Mouse (Mus musculus) stomach, postnatal 0 days (tissue): ENCODE results near the gene Tmem91. TPM values are rescaled to one million over a fixed set of nuclear protein-coding genes. Genes with fewer than 3 reads are reported as not detected.
A peak's percentile ranks its signal among the peaks of the same experiment; 100 is the strongest.

Experiments
- ATAC-seq: fragments of 200-750 bp; cut with Nextera tagmentation; 2 replicates; pipeline ENCODE4 v1.8.0; 2017; ENCODE audit not compliant: low FRiP score, low TSS enrichment
- DNase-seq: peaks from one replicate; pipeline ENCODE4 v3.0.0-alpha.2; 2016; ENCODE audit warnings: low spot score
- H3K27ac ChIP-seq: fragments of 300-500 bp; sonication (generic); replicated peaks from 2 replicates; pipeline ENCODE4 v1.5.1; 2014; ENCODE audit warnings: mild to moderate bottlenecking, control low read depth
- H3K27me3 ChIP-seq: fragments of 300-500 bp; sonication (generic); 2 replicates; pipeline ENCODE4 v1.6.1; 2014; ENCODE audit warnings: low read length; ENCODE audit not compliant: control insufficient read depth, insufficient read depth
- H3K36me3 ChIP-seq: fragments of 300-500 bp; sonication (generic); 2 replicates; pipeline ENCODE4 v1.6.1; 2014; ENCODE audit warnings: low read length, mixed read lengths; ENCODE audit not compliant: control insufficient read depth, insufficient read depth
- H3K4me1 ChIP-seq: fragments of 300-500 bp; sonication (generic); replicated peaks from 2 replicates; pipeline ENCODE4 v1.6.1; 2014; ENCODE audit warnings: antibody characterized with exemption; ENCODE audit not compliant: control insufficient read depth, insufficient read depth
- H3K4me2 ChIP-seq: fragments of 300-500 bp; sonication (generic); replicated peaks from 2 replicates; pipeline ENCODE4 v1.6.1; 2014; ENCODE audit warnings: low read depth, mild to moderate bottlenecking, control low read depth, moderate library complexity
- H3K4me3 ChIP-seq: fragments of 300-500 bp; sonication (generic); 2 replicates; pipeline ENCODE4 v1.5.1; 2014; ENCODE audit warnings: low read depth, low read length, control low read depth
- H3K9ac ChIP-seq: fragments of 300-500 bp; sonication (generic); 2 replicates; pipeline ENCODE4 v1.6.1; 2014; ENCODE audit warnings: mild to moderate bottlenecking, low read length, control low read depth, mixed read lengths
- H3K9me3 ChIP-seq: fragments of 300-500 bp; sonication (generic); 2 replicates; pipeline ENCODE4 v1.6.1; 2016; ENCODE audit warnings: low read length; ENCODE audit not compliant: control insufficient read depth
- CTCF ChIP-seq: IDR thresholded peaks from 2 replicates; pipeline ENCODE4 v1.5.1; 2016; ENCODE audit warnings: antibody characterized with exemption, low read depth, mild to moderate bottlenecking, moderate library complexity
- EP300 ChIP-seq: optimal IDR thresholded peaks from 2 replicates; pipeline ENCODE3; 2016; ENCODE audit warnings: antibody characterized with exemption
- WGBS: fragments of 180-500 bp; shearing (Covaris S2); extraction: QIAGEN DNeasy Blood & Tissue Kit; methylation state at CpG from one replicate; pipeline ENCODE4 v1.1.7; 2014; 5-methylcytosine and 5-hydroxymethylcytosine counted together
- polyA plus RNA-seq: library from polyadenylated mRNA; unstranded; fragments of >200 nt; fragmentation: Nextera tagmentation; extraction: Ambion mirVana; gene quantifications from 2 replicates; pipeline ENCODE4 v1.2.1, GENCODE M21; 2015

Tmem91 gene
- polyA plus RNA-seq, 1 experiment from 2014 or later = 0.78 TPM

DNA sequence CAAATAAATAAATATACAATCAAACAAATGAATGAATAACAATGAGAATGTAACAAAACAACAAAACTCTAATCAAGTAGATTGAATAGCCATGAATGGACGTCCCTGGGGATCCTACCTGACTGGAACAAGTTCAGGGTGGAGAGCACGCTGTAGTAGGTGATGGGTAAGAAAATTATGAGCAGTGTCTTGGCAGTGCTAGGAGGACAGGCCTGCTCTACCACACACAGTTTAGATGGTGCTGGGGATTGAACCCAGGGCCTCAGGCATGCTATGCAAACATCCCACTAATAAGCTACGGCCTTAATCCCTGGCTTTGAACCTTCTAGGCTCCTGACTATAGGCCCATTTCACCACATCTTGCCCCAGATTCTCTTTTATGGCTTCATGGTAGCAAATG is 42.5 kb upstream of the Tmem91 start:
- 85% methylated on average over 3 of the region's 3 CpGs for WGBS
- ATAC-seq (no peak), DNase-seq (no peak)
- no peaks in the 10 kb centered on the region for H3K9me3 ChIP-seq
- TF ChIP-seq EP300 = no peak
- no peak for TF ChIP-seq CTCF
- peak overlapping the region; percentile 3; the same call in 1 of the 2 replicates for H3K4me2 ChIP-seq
- no peak overlapping the region for H3K4me3 ChIP-seq
- no peaks in the 10 kb centered on the region for H3K27me3 ChIP-seq
- H3K9ac ChIP-seq = no peak overlapping the region
- H3K27ac ChIP-seq = no peak overlapping the region
- peaks cover 29% of the 10 kb centered on the region for H3K36me3 ChIP-seq
- H3K4me1 ChIP-seq = peaks cover 7% of the 10 kb centered on the region; the same call in 1 of the 2 replicates

DNA sequence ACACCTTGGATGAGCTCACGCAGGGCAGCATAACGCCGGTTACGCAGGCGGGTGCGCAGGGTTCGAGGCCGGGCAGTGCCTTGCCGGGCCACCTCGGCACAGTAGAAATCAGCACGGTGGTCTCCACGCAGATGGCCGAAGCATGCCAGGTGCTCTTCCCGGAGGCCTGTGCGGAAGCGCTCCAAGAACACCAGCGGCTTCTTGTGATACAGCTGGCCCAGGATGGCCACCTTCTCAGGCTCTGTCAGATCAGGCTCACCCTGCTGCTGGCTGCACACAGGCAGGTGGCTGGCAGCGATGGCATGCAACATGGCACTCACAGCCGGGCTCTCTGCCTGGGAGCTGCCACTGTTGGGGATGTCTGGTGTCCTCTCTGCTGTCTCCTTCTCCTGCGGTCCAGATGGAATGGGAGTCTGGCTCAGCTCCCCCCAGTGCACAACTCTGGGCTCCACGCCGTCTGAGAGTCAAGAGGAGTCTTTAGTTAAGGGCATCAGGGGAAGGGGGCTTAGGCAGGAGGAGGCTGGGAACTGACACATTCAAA is 40.8 kb upstream of the Tmem91 start:
- H3K9me3 ChIP-seq = no peaks in the 10 kb centered on the region
- WGBS = 97% methylated on average over 22 of the region's 22 CpGs
- H3K4me3 ChIP-seq = no peak overlapping the region
- TF ChIP-seq CTCF (no peak), EP300 (no peak)
- H3K27me3 ChIP-seq = no peaks in the 10 kb centered on the region
- H3K36me3 ChIP-seq = peaks cover 23% of the 10 kb centered on the region
- DNase-seq = no peak
- H3K4me2 ChIP-seq = no peak overlapping the region
- H3K27ac ChIP-seq = no peak overlapping the region
- H3K4me1 ChIP-seq = peaks cover 7% of the 10 kb centered on the region; the same call in 1 of the 2 replicates
- no peak overlapping the region for H3K9ac ChIP-seq
- ATAC-seq = no peak

DNA sequence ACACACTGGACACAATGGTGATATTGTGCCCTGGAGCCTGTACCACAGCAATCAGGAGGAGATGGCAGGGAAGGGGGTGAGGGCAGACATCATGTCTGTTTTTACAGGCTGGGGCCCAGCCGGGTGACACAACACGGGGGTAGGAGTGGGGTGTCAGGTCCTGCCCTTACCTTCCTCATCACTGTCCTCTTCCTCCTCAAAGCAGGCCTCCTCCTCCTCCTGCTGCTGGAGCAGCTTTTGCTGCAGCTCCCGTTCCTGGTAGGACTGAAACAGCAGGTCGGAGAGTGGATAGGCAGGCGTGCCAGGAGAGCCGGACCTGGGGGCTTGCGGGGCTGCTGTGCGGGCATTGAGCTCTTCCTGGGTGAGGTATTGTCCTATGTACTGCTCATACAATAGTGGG is 39.6 kb upstream of the Tmem91 start:
- H3K27ac ChIP-seq = no peak overlapping the region
- H3K9ac ChIP-seq = no peak overlapping the region
- whole genome bisulfite sequencing = 95% methylated on average over 8 of the region's 8 CpGs
- no peak overlapping the region for H3K4me2 ChIP-seq
- no peak for TF ChIP-seq CTCF
- no peak for TF ChIP-seq EP300
- no peaks in the 10 kb centered on the region for H3K9me3 ChIP-seq
- H3K36me3 ChIP-seq = peaks cover 23% of the 10 kb centered on the region
- DNase-seq = no peak
- H3K4me1 ChIP-seq = peaks cover 14% of the 10 kb centered on the region
- no peak for ATAC-seq
- no peak overlapping the region for H3K4me3 ChIP-seq
- H3K27me3 ChIP-seq = no peaks in the 10 kb centered on the region

DNA sequence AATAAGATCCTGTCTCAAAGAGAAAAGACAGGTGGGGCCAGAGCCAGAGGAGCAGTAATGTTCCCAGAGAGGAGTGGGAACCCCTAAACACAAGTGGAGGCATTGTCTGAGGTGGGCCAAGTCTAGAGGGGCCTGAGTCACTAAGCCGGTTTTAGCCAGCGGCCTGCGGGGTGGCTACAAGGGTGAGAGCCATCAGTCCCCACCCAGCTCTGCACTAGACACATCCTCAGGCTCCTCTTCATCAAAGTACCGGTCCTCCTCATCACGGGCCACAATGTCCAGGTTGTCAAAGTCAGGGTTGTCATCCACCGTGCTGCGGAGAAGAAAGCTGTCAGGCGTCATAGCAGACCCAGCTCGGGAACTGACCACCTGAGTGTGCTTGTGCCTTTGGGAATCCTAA is 37.8 kb upstream of the Tmem91 start:
- Histone ChIP-seq H3K9ac (no peak overlapping the region), H3K4me1 (peaks cover 9% of the 10 kb centered on the region), H3K9me3 (no peaks in the 10 kb centered on the region), H3K4me2 (no peak overlapping the region), H3K27ac (no peak overlapping the region), H3K36me3 (peaks cover 23% of the 10 kb centered on the region), H3K4me3 (no peak overlapping the region), H3K27me3 (no peaks in the 10 kb centered on the region)
- TF ChIP-seq EP300 (no peak), CTCF (no peak)
- no peak for ATAC-seq
- no peak for DNase-seq
- 93% methylated on average over 9 of the region's 9 CpGs for WGBS

DNA sequence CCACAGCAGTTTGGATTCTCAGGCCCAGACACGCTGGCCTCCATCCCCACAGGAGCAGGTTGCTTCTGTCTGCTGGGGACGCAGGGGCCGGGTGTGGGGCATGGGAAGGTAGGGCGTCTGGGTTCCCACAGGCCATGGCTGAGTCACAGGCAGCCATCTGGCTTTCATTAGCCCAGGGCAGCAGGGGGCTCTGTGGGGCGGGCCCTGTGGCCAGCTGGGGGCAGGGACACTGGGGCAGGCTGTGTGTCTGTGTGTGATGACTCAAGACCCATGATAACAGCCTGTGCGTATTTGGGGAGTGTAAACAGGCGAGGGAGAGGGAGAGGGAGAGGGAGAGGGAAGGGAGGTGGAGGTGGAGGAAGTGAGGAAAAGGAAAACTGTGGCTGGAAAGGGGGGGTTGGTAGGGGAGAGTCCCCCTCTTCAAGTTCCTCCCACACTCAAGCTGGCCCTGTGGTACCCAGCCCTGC is 36.8 kb upstream of the Tmem91 start:
- 0 out of 2 replicates have a peak overlapping the region, but pooled peaks have one; percentile 24 for H3K27ac ChIP-seq
- no peak overlapping the region; the same call in 1 of the 2 replicates for H3K9ac ChIP-seq
- ATAC-seq = peak; percentile 67

DNA sequence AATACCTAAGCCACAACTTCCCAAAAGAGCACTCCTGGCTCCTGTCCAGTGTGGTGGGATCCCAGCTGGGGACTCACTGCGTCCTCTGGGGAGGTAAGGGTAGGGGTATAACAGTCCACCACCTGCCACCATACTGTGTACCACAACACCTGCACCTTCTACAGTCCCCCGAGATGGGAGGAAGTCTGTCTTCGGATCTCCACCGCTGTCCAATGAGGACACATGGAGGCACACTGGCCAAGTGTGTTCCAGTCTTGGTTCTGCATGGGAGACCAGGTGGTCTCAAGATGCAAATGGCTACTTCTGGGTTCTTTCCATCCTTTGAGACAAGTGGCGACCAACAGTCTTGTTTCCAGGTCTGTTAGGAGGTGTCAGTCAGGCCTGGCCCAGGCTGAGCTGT is 36.2 kb upstream of the Tmem91 start:
- Histone ChIP-seq H3K36me3 (peaks cover 23% of the 10 kb centered on the region), H3K27ac (no peak overlapping the region), H3K27me3 (no peaks in the 10 kb centered on the region), H3K9me3 (no peaks in the 10 kb centered on the region), H3K9ac (no peak overlapping the region; the same call in 1 of the 2 replicates), H3K4me2 (no peak overlapping the region), H3K4me3 (no peak overlapping the region), H3K4me1 (peaks cover 6% of the 10 kb centered on the region)
- TF ChIP-seq EP300 (no peak), CTCF (no peak)
- DNase-seq (no peak), ATAC-seq (no peak)
- WGBS = 65% methylated on average over 5 of the region's 5 CpGs

More for the DNA sequence above, 36.8 kb upstream of the Tmem91 start:
- H3K36me3 ChIP-seq = peaks cover 23% of the 10 kb centered on the region
- 25% methylated on average over 7 of the region's 7 CpGs for WGBS
- DNase-seq = peak; percentile 67
- peaks cover 6% of the 10 kb centered on the region; the same call in 1 of the 2 replicates for H3K4me1 ChIP-seq
- H3K4me3 ChIP-seq = no peak overlapping the region
- no peak overlapping the region for H3K4me2 ChIP-seq
- TF ChIP-seq CTCF = no peak
- TF ChIP-seq EP300 = no peak
- no peaks in the 10 kb centered on the region for H3K27me3 ChIP-seq
- no peaks in the 10 kb centered on the region for H3K9me3 ChIP-seq
